Mouse (Mus musculus) hindbrain, embryonic 13.5 days (tissue): ENCODE measurements at regions not wholly inside any gene's neighbourhood (a gene's known extent, or its start where the extent isn't known, plus 50 kb on each side); places are given as distances from the start of the nearest gene placed in this dataset.
"Not testable (repeated sequence)": the region's sequence is repeated elsewhere in the genome, so short reads cannot be mapped to it uniquely, and the experiment has no call there.

ENCODE experiments used
- ATAC-seq: fragments of 200-750 bp; cut with Nextera tagmentation; 2 replicates; pipeline ENCODE4 v1.8.0; 2017; ENCODE audit warnings: moderate TSS enrichment; ENCODE audit not compliant: low FRiP score
- H3K27ac ChIP-seq: fragments of 300-500 bp; sonication (generic); 2 replicates; pipeline ENCODE4 v1.5.1; 2015; ENCODE audit warnings: inconsistent platforms, mild to moderate bottlenecking, moderate library complexity
- H3K27me3 ChIP-seq: fragments of 300-500 bp; sonication (generic); 2 replicates; pipeline ENCODE4 v1.6.1; 2015; ENCODE audit warnings: mild to moderate bottlenecking, inconsistent platforms
- H3K36me3 ChIP-seq: fragments of 300-500 bp; sonication (generic); 2 replicates; pipeline ENCODE4 v1.6.1; 2015; ENCODE audit warnings: mild to moderate bottlenecking, inconsistent platforms
- H3K4me1 ChIP-seq: fragments of 300-500 bp; sonication (generic); replicated peaks from 2 replicates; pipeline ENCODE4 v1.6.1; 2015; ENCODE audit warnings: inconsistent platforms
- H3K4me2 ChIP-seq: fragments of 300-500 bp; sonication (generic); 2 replicates; pipeline ENCODE4 v1.6.1; 2015; ENCODE audit warnings: inconsistent platforms, mild to moderate bottlenecking, moderate library complexity
- H3K4me3 ChIP-seq: fragments of 300-500 bp; sonication (generic); 2 replicates; pipeline ENCODE4 v1.5.1; 2015; ENCODE audit warnings: mild to moderate bottlenecking, inconsistent platforms
- H3K9ac ChIP-seq: fragments of 300-500 bp; sonication (generic); 2 replicates; pipeline ENCODE4 v1.6.1; 2015; ENCODE audit warnings: mild to moderate bottlenecking, inconsistent platforms
- H3K9me3 ChIP-seq: fragments of 300-500 bp; sonication (generic); 2 replicates; pipeline ENCODE4 v1.6.1; 2016; ENCODE audit warnings: inconsistent platforms
- WGBS: fragments of 180-500 bp; shearing (Covaris S2); methylation state at CpG from one replicate; pipeline ENCODE4 v1.1.7; 2015; 5-methylcytosine and 5-hydroxymethylcytosine counted together

DNA sequence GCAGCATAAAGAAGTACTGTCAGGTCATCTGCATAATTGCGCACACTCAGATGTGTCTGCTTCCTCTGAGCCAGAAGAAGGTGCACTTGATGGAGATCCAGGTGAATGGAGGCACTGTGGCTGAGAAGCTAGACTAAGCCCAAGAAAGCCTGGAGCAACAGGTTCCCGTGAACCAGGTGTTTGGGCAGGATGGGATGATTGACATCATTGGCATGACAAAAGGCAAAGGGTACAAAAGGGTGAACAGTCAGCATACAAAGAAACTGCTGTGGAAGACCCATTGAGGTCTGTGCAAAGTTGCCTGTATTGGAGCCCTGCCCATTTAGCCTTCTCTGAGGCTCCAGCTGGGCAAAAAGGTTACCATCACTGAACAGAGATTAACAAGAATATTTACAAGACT, 337.0 kb upstream of the Zfp960 start:
- H3K4me1 ChIP-seq: no peaks in the 10 kb centered on the region
- no peaks in the 10 kb centered on the region for H3K36me3 ChIP-seq
- H3K4me3 ChIP-seq: no peak overlapping the region
- no peak overlapping the region for H3K9ac ChIP-seq
- WGBS: 83% methylated on average over 2 of the region's 2 CpGs
- H3K4me2 ChIP-seq: no peak overlapping the region
- ATAC-seq: no peak
- H3K27ac ChIP-seq: no peak overlapping the region
- no peaks in the 10 kb centered on the region for H3K9me3 ChIP-seq
- H3K27me3 ChIP-seq: no peaks in the 10 kb centered on the region

DNA sequence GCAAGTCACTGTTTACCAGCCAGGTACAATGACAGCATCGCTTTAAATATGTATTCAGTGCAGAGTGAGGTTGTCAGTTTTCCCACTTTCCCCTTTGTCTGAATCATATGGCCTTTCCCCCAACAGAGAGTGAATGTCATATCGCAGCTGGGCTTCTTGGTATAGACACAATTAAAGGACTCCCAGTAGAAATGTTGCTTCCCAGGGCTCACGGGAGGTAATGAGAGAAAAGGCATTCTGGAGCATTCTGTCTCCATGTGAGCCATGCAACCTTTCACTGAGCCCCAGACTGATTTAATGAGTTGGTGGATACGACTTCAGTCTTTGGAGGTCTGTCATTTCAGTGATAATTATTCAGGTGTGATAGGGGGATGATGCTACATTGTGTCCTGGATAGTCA, 310.8 kb upstream of the Zfp960 start:
- Histone ChIP-seq H3K4me1 (peaks cover 2% of the 10 kb centered on the region; the same call in 1 of the 2 replicates), H3K36me3 (no peaks in the 10 kb centered on the region), H3K27ac (peak overlapping the region; percentile 35; the same call in 1 of the 2 replicates), H3K4me3 (no peak overlapping the region), H3K27me3 (no peaks in the 10 kb centered on the region), H3K9ac (no peak overlapping the region), H3K9me3 (no peaks in the 10 kb centered on the region), H3K4me2 (no peak overlapping the region)
- ATAC-seq: peak; percentile 74
- 53% methylated on average over 4 of the region's 4 CpGs for WGBS

DNA sequence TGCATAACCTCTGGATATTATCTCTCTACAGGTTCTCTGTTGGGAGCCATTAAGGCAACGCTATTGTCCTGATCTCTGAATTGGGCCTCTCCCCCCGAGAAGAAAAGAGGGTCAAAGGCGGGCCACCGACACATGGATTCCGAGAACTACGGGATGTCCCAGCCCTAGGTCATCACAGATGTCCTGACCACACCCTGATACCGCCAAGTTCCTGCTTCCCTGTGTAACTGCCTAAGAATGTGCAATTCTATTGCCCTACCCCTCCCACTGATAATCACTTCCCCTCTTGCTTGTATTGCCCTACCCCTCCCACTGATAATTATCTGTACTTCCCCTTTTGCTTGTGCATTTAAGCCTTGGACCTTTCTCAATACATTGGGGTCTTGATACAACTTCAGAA, 293.3 kb upstream of the Zfp960 start:
- WGBS: 87% methylated on average over 7 of the region's 7 CpGs

DNA sequence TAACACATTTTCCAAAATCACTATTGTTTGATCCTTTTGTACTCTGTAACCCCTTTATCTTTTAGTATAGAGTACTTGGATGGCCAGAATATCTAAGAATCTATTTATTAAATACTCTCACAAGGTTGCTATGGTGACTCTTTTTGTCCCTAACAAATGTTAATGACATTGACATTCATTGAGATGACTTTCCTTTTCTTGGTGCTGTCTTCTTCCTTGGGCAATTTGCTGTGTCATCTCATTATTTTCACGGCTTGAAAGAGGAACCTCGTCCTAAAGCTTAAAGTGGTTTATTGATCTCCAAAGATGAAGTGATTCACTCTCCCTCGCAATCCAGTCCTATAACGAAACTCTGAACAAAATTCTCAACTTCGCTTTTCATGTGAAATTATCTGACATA, 265.6 kb upstream of the Zfp960 start:
- H3K9me3 ChIP-seq: no peaks in the 10 kb centered on the region
- H3K4me2 ChIP-seq: no peak overlapping the region
- no peaks in the 10 kb centered on the region for H3K36me3 ChIP-seq
- no peak for ATAC-seq
- no peaks in the 10 kb centered on the region for H3K27me3 ChIP-seq
- H3K4me3 ChIP-seq: no peak overlapping the region
- no peak overlapping the region for H3K27ac ChIP-seq
- WGBS: 72% methylated on average over 5 of the region's 5 CpGs
- H3K9ac ChIP-seq: no peak overlapping the region
- no peaks in the 10 kb centered on the region for H3K4me1 ChIP-seq

More for the DNA sequence above, 293.3 kb upstream of the Zfp960 start:
- not testable (repeated sequence) for H3K9me3 ChIP-seq, ATAC-seq, H3K4me2 ChIP-seq, H3K4me1 ChIP-seq, H3K36me3 ChIP-seq, H3K27me3 ChIP-seq, H3K27ac ChIP-seq, H3K9ac ChIP-seq, H3K4me3 ChIP-seq

DNA sequence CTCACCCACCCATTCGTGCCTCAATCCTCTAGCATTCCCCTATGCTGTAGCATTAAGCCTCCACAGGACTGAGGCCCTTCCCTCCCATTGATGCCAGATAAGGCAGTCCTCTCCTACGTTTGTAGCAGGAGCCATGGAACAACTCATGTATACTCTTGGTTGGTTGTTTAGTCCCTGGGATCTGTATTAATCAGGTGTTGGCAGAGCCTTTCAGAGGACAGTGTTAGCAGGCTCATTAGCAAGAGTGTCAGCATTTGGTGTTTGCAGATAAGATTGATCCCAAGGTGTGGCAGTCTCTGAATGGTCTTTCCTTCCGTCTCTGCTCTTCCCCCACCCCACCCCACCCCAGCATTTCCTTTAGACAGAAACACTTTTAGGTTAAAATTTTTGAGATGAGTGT, 258.9 kb upstream of the Zfp960 start:
- H3K36me3 ChIP-seq: no peaks in the 10 kb centered on the region
- no peaks in the 10 kb centered on the region for H3K9me3 ChIP-seq
- ATAC-seq: no peak
- H3K4me1 ChIP-seq: no peaks in the 10 kb centered on the region
- no peak overlapping the region for H3K27ac ChIP-seq
- no peaks in the 10 kb centered on the region for H3K27me3 ChIP-seq
- H3K4me2 ChIP-seq: no peak overlapping the region
- WGBS: 50% methylated on average over 3 of the region's 3 CpGs
- no peak overlapping the region for H3K4me3 ChIP-seq
- H3K9ac ChIP-seq: no peak overlapping the region

DNA sequence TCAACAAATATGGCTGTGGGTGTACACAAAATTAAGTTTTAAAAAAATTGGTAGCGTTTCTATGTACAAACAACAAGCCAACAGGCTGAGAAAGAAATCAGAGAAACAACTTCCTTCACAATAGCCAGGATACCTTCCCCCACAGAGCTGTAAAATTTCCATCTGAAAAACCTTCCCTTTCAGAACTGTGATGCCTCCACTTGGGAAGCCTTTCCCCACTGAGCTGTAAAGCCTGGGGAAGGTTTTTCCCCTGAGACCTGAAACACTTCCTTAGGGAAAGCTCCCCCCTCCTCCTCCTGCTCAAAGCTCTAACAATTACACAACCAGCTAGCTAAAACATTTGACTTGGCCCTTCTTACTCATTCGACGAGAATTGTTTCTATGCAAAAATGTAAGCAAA, 245.5 kb upstream of the Zfp960 start:
- no peak overlapping the region for H3K27ac ChIP-seq
- ATAC-seq: no peak
- no peaks in the 10 kb centered on the region for H3K36me3 ChIP-seq
- H3K4me3 ChIP-seq: no peak overlapping the region
- H3K27me3 ChIP-seq: no peaks in the 10 kb centered on the region
- no peak overlapping the region for H3K4me2 ChIP-seq
- no peaks in the 10 kb centered on the region for H3K4me1 ChIP-seq
- WGBS: 19% methylated on average over 3 of the region's 3 CpGs
- H3K9me3 ChIP-seq: no peaks in the 10 kb centered on the region
- H3K9ac ChIP-seq: no peak overlapping the region

DNA sequence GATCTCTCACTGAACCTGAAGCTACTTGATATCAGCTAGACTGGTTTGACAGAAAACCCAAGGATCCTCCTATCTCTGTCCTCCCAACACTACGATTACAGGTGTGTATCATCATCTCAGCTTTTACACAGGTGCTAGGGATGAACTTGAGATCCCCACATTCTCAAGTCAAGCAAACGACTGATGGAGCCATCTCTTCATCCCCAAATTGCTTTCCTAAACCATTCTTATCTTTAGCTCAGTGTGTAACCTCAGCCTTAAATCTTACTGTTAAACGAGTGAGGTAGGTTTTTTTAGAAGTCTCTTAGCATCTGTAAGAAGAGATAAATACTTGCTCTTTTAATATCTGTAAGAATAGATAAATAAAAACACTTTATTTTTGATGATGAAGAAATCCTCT, 242.2 kb upstream of the Zfp960 start:
- H3K4me1 ChIP-seq: no peaks in the 10 kb centered on the region
- H3K36me3 ChIP-seq: no peaks in the 10 kb centered on the region
- no peak overlapping the region for H3K4me2 ChIP-seq
- ATAC-seq: no peak
- no peak overlapping the region for H3K4me3 ChIP-seq
- H3K9me3 ChIP-seq: no peaks in the 10 kb centered on the region
- H3K27ac ChIP-seq: no peak overlapping the region
- 86% methylated on average over 3 of the region's 3 CpGs for WGBS
- no peak overlapping the region for H3K9ac ChIP-seq
- no peaks in the 10 kb centered on the region for H3K27me3 ChIP-seq

DNA sequence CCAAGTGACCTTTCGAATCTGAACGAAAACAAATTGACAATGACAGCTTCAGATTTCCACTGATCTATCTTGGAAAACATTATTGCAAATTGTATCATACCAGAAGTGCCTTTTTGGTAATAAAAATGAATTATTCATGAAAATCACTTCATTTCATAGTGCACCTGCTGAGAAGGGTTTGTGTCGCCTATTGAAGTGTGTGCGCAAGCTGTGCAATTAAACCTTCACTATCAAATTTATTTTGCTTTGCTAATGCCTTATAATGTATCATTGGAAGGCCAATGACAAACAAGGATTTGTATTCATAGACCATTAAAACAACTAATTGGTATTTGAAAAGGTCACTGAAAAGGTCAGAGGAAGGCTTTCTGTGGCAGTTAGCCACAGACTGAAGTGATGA, 224.8 kb upstream of the Zfp960 start:
- no peaks in the 10 kb centered on the region for H3K36me3 ChIP-seq
- WGBS: 59% methylated on average over 4 of the region's 4 CpGs
- no peaks in the 10 kb centered on the region for H3K9me3 ChIP-seq
- H3K4me3 ChIP-seq: no peak overlapping the region
- H3K27me3 ChIP-seq: no peaks in the 10 kb centered on the region
- no peaks in the 10 kb centered on the region for H3K4me1 ChIP-seq
- no peak overlapping the region for H3K4me2 ChIP-seq
- no peak for ATAC-seq
- H3K9ac ChIP-seq: no peak overlapping the region
- no peak overlapping the region for H3K27ac ChIP-seq

DNA sequence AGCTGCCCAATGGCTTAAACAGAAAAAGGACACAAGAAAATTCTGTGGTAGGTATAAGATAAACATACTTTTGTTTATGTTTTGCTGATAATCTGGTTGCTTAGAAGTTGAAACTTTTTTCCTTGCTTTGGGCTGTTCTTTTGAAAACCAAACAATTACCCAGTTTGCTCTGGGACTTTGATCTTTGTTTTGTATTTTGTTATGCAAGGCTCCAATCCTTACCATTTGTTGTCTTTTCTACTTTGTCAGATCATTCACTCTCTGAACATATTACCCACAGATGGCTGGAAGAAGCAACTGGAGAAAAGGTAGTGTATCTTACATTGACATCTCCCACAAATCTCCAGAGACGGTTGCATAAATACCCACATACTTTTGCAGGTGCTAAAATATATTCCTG, 203.1 kb upstream of the Zfp960 start:
- Histone ChIP-seq H3K36me3 (no peaks in the 10 kb centered on the region), H3K27ac (no peak overlapping the region), H3K9me3 (no peaks in the 10 kb centered on the region), H3K4me3 (no peak overlapping the region), H3K4me2 (no peak overlapping the region), H3K9ac (no peak overlapping the region), H3K4me1 (no peaks in the 10 kb centered on the region), H3K27me3 (no peaks in the 10 kb centered on the region)
- no peak for ATAC-seq
- 79% methylated on average over 1 of the region's 1 CpGs for WGBS

DNA sequence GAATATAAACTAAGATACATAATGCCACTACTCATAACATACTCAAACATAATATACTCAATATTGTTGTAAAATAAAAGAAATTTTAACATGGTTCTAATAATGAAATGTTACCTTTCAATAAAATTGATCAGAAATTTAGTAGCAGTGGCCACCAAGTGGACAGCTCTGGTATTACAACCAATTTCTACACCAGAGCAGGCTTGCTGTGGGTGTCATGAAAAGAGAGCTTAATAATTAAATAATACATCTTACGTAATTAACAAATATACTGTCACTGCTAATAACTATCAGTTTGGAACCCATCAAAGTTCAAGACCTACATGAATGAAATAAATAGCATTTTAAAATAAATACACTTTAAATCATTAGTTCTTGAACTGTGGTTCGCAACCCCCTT, 163.1 kb upstream of the Zfp960 start:
- no peak overlapping the region for H3K4me3 ChIP-seq
- no peak overlapping the region for H3K9ac ChIP-seq
- no peaks in the 10 kb centered on the region for H3K4me1 ChIP-seq
- WGBS: 70% methylated on average over 2 of the region's 2 CpGs
- H3K9me3 ChIP-seq: 0 out of 2 replicates have a peak, but pooled peaks cover 7% of the 10 kb centered on the region
- H3K27ac ChIP-seq: no peak overlapping the region
- no peak overlapping the region for H3K4me2 ChIP-seq
- H3K27me3 ChIP-seq: no peaks in the 10 kb centered on the region
- ATAC-seq: no peak
- H3K36me3 ChIP-seq: no peaks in the 10 kb centered on the region

DNA sequence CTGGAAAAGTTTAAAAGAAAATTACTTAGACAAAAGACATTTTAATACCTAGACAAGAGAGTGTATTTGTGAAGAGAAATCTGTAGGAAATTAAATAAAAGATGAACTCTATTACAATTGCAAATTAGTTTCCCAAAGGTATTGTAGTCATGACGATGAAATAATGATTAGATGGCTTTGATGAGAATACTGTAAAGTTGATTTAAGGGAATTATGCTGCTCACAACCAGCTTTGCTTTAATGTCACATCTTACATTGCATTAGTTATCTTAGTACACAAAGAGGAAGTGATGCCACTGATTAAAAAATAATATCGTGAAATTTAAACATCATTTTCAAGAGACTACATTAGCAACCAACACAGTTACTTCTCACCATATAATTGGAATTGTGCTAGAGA, 145.7 kb upstream of the Zfp960 start:
- Histone ChIP-seq H3K27me3 (no peaks in the 10 kb centered on the region), H3K4me3 (no peak overlapping the region), H3K9ac (no peak overlapping the region), H3K4me1 (no peaks in the 10 kb centered on the region), H3K9me3 (no peaks in the 10 kb centered on the region), H3K27ac (no peak overlapping the region), H3K4me2 (no peak overlapping the region), H3K36me3 (no peaks in the 10 kb centered on the region)
- no peak for ATAC-seq
- WGBS: 79% methylated on average over 2 of the region's 2 CpGs

DNA sequence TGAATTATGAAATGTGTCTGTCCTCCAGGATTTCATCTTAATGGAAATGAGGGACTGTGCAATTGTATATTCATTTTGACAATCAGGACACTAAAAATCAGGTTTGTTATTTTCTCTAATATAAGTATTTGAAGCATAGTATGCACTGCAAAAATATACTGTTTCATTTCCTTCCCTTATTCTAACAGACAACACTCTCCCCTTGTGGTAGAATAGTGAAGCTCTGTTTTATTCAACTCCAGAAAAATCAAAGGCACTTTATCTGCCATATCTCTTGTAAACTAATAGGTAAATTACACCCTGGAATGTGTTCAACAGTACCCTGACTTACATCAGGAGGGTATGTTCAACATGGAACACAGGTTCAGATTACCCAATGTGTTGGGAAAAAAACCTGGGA, 137.7 kb upstream of the Zfp960 start:
- H3K27me3 ChIP-seq: no peaks in the 10 kb centered on the region
- no peak overlapping the region for H3K27ac ChIP-seq
- no peak overlapping the region for H3K9ac ChIP-seq
- H3K4me1 ChIP-seq: no peaks in the 10 kb centered on the region
- no peaks in the 10 kb centered on the region for H3K36me3 ChIP-seq
- no peak overlapping the region for H3K4me3 ChIP-seq
- H3K4me2 ChIP-seq: no peak overlapping the region
- no peak for ATAC-seq
- no peaks in the 10 kb centered on the region for H3K9me3 ChIP-seq

DNA sequence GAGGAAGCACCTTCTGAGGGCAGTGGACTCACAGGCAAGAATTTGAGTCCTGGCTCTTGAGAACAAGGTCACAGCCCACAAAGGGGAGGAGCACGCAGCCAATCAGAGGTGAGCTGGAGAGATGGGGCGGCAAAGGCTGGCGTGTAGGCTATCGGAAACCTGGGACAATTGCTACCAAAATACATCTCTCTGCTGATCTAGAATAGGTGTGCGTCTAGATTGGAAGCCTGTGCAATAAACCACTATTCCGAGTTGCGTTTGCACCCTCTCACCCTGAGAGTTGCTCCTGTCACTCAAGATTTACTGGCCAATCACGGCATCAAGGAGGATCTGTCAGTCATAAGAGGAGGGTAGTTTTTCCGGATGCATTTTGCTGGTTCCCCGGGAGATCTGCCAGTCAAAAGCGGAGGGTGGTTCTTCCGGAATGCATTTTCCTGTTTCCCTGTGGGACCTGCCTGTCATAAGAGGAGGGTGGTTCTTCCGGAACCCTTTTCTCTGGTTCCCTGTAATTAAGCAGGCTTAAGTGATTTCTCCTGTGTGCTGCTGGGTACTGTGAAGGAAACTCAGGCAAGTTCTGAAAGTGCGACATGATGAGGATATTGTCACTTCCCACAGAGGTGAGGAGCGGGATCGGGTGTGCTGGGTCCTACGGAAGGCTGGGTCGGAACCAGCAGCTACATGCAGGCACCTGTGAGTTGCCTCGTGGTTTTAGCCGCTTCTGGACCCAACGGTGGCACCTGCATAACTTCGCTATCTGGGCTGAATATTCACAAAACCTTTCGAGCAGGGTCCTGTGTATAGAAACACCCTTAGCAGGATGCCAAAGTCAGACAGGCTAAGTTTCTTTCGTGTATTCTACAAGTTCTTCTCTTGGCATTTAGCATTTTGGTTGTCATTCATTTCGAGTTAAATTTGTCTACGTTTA, 112.6 kb upstream of the Zfp960 start:
- WGBS: 2% methylated on average over 25 of the region's 26 CpGs
- not testable (repeated sequence) for H3K4me1 ChIP-seq, H3K9me3 ChIP-seq, H3K36me3 ChIP-seq, H3K27me3 ChIP-seq
- H3K4me3 ChIP-seq: peak overlapping the region; percentile 46
- peak overlapping the region; percentile 48 for H3K4me2 ChIP-seq
- peak overlapping the region; percentile 65 for H3K9ac ChIP-seq
- ATAC-seq: peak; percentile 99
- H3K27ac ChIP-seq: peak overlapping the region; percentile 82
